Mouse (Mus musculus): ENCODE results near the gene Plekha8. TPM values are rescaled to one million over a fixed set of nuclear protein-coding genes. Genes with fewer than 3 reads are reported as not detected.

The Plekha8 gene
- total RNA-seq, 2 experiments from 2014 or later: 10.8 to 13.4 TPM

GRCm38 (mm10) chr6:54629734-54630133 is 34.8 kb downstream of the Plekha8 start:
- Histone ChIP-seq H3K27ac (no peak overlapping the region), H3K4me3 (no peak overlapping the region)
- TF ChIP-seq CTCF (conservative IDR thresholded peaks at IDR 0.05): peak; percentile 57
- no peak for DNase-seq (ENCODE audit: low spot score in 2 of 2)

GRCm38 (mm10) chr6:54631462-54631861 is 36.6 kb downstream of the Plekha8 start:
- Histone ChIP-seq H3K4me3 (no peak overlapping the region), H3K27ac (no peak overlapping the region)
- peak; percentile 81 for TF ChIP-seq CTCF (conservative IDR thresholded peaks at IDR 0.05)
- DNase-seq (ENCODE audit: low spot score in 2 of 2): peak; percentile 35 to 38

DNA sequence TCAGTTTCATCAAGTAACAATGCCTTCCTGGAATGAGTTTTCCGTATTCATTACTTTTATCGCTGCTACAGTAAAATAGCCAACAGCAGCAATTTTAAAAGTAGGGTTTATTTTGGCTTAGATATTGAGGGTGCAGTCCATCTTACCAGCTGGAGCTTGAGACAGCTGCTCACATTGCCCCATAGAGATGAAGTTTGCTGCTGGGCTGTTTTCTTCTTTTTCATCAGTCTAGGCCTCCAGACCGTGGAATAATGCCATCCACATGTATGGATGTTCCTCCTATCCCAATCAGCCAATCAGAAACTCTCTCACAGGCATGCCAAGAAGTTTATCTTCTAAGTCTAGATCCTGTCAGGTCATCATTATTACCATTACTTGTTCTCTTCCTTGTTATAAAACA is 45.0 kb downstream of the Plekha8 start:
- H3K4me3 ChIP-seq: no peak overlapping the region
- H3K27ac ChIP-seq: peak overlapping the region; percentile 33; the same call in 1 of the 2 replicates
- TF ChIP-seq CTCF (conservative IDR thresholded peaks at IDR 0.05): no peak
- DNase-seq (ENCODE audit: low spot score in 2 of 2): no peak

DNA sequence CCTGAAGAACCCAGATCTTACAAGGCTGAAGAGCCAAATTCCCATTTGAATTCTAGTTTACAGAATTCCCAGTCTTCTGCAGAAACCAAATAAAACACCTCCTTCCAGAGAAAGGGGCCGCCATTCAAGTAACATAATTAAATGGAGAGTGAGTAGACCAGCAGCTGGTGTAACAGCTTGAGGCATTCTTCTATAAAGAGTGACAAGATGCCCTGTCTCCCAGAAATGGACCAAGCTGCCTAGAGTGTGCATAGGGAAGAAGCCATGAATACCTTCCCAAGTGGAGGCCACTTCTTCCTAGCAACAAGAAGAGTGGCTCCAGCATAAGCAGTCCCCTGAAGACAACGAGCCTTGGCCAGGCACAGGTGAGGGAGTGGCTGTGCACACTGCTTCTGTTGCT is 47.0 kb downstream of the Plekha8 start:
- H3K27ac ChIP-seq: no peak overlapping the region
- H3K4me3 ChIP-seq: no peak overlapping the region
- DNase-seq (ENCODE audit: low spot score in 2 of 2): no peak
- TF ChIP-seq CTCF (conservative IDR thresholded peaks at IDR 0.05): no peak

DNA sequence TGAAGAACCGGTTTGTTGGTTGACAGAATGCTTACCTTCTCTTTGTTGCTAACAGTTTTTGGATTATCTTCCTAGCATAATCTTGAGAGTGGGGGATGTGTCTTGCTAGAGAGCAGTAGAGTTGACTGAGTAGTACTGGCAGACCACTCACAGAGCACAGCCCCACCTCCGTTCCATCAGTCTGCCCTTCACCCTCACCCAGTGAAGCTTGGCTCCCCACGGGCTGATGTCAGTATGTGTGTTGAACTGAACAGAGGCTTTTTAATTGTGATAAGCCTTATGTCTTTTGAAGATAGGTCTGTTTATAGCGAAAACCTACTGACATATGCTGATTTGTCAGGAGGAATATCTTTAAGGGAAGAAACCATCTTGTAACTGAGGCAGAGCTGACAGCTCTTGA is 48.3 kb downstream of the Plekha8 start:
- DNase-seq (ENCODE audit: low spot score in 2 of 2): no peak
- H3K27ac ChIP-seq: peak overlapping the region; percentile 23; the same call in 1 of the 2 replicates
- TF ChIP-seq CTCF (conservative IDR thresholded peaks at IDR 0.05): no peak
- no peak overlapping the region for H3K4me3 ChIP-seq

DNA sequence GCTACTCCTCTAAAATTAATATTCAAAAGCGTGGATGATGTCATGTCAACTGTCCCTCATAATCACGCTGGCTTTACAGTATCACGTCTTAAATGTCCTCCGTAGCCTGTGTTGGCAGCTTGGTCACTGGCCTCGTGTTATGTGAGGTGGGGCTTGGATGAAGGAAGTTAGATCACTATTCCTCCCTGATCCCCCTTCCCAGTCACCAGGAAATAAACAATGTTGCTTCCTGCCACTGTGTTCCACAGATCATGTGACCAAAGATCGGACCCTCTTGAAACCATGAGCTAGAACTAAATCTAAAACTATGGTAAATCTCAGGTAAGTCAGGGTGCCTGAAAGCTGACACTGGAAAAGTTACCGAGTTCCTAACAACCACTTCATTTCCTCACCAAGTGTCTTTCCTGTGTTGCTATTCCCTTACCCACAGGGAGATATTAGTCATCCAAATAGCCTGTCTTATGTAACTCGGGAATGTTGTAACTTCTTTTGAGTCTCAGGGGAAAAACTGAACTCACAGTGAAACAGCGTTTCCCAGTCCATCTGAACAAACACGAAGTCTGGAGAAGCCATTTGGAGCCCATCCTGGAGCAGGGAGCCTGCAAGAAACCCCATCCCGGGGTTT is 60.7 kb downstream of the Plekha8 start:
- no peak overlapping the region for H3K4me3 ChIP-seq
- DNase-seq (ENCODE audit: low spot score in 2 of 2): no peak
- no peak overlapping the region for H3K27ac ChIP-seq
- no peak for TF ChIP-seq CTCF (conservative IDR thresholded peaks at IDR 0.05)

DNA sequence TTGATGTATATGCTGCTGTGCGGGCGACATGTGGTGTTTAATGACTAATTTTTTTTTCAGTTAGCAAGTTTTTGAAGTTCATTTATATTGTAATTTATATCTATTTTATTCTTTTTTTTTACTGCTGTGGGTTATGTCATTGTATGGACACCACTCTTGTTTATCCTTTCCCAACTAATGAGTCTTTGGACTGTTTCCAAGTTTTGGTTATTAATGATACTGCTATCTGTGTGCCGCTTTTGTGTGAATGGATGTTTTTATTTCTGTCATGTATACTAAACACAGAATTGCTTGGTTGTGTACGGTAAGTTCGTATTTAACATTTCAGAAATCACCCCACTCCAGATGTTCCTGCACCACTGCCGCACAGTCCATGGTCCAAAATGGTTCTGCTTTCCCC is 63.0 kb downstream of the Plekha8 start:
- Histone ChIP-seq H3K27ac (no peak overlapping the region), H3K4me3 (no peak overlapping the region)
- DNase-seq (ENCODE audit: low spot score in 2 of 2): no peak
- no peak for TF ChIP-seq CTCF (conservative IDR thresholded peaks at IDR 0.05)

- no peak overlapping the region for H3K27ac ChIP-seq
- TF ChIP-seq CTCF (conservative IDR thresholded peaks at IDR 0.05): no peak
- no peak for DNase-seq (ENCODE audit: low spot score in 2 of 2)
- H3K4me3 ChIP-seq: no peak overlapping the region
These were observed 75.0 kb downstream of the Plekha8 start for GRCm38 (mm10) chr6:54669868-54670267.

DNA sequence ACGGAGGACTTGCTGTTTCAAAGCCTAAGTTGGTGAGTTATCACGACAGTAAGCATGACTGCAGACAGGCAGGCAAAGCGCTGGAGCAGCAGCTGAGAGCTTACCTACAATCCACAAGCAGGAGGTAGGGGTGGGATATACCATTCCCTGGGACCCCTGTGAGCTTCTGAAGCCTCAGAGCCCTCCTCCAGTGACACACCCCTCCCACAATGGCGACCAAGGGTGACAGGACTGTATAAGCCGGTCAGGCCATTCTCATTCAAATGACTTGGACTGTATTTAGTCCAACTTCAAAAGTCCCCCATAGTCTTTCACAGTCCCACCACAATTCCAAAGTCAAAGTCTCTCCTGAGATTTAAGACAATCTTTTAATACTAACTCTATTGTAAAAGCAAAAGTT is 78.0 kb downstream of the Plekha8 start:
- no peak for DNase-seq (ENCODE audit: low spot score in 2 of 2)
- TF ChIP-seq CTCF (conservative IDR thresholded peaks at IDR 0.05): no peak
- Histone ChIP-seq H3K27ac (no peak overlapping the region), H3K4me3 (no peak overlapping the region)

- Histone ChIP-seq H3K27ac (no peak overlapping the region), H3K4me3 (no peak overlapping the region)
- TF ChIP-seq CTCF (conservative IDR thresholded peaks at IDR 0.05): no peak
- no peak for DNase-seq (ENCODE audit: low spot score in 2 of 2)
These were observed 84.8 kb downstream of the Plekha8 start for GRCm38 (mm10) chr6:54679686-54680085.

- peak within 1 kb of the TSS; percentile 87 for H3K4me3 ChIP-seq
- peak; percentile 98 to 99 for DNase-seq (ENCODE audit: low spot score in 2 of 2)
- no peak for TF ChIP-seq CTCF (conservative IDR thresholded peaks at IDR 0.05)
- peak within 1 kb of the TSS; percentile 93 for H3K27ac ChIP-seq
These were observed 86.2 kb downstream of the Plekha8 start, which contains the start of gene Mturn for GRCm38 (mm10) chr6:54680891-54681745. TSS of gene Mturn (plus strand) at chr6:54681624.

DNA sequence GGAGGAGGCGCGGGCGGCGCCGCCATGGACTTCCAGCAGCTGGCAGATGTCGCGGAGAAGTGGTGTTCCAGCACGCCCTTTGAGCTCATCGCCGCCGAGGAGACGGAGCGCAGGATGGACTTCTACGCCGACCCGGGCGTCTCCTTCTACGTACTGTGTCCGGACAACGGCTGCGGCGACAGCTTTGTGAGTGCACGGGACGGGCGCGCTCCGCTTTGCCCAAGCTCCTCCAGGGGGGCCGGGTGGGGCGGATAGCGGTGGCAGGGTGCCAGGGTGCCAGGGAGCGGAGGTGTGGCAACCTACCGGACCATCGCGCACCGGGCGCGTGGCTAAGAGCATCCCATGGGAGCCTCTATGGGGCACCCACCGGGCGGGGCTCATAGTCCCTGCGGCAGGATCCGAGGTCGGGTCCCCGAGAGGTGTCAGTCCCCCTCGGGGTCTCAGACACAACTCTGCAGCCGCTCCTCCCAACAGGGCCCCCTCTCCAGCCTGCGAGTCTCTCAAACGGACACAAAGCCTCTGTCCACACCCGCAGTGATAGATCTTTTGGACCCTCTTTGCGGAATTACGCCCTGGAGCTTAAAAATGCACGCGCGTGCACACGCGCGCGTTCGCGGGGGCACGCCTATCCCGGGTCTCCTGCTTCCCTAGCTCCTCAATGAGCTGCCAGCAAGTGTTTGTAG is 87.0 kb downstream of the Plekha8 start:
- Histone ChIP-seq H3K4me3 (peak overlapping the region; percentile 87), H3K27ac (peak overlapping the region; percentile 93)
- DNase-seq (ENCODE audit: low spot score in 2 of 2): peak in 1 of 2 experiments; percentile 41
- TF ChIP-seq CTCF (conservative IDR thresholded peaks at IDR 0.05): no peak

- H3K4me3 ChIP-seq: no peak overlapping the region
- no peak for DNase-seq (ENCODE audit: low spot score in 2 of 2)
- no peak overlapping the region for H3K27ac ChIP-seq
- TF ChIP-seq CTCF (conservative IDR thresholded peaks at IDR 0.05): no peak
These were observed 89.2 kb downstream of the Plekha8 start for GRCm38 (mm10) chr6:54684085-54684484.
